Mouse (Mus musculus): ENCODE data around the gene Pced1b. TPM values are rescaled to one million over a fixed set of nuclear protein-coding genes. Genes with fewer than 3 reads are reported as not detected.
"Not testable (repeated sequence)": the region's sequence is repeated elsewhere in the genome, so short reads cannot be mapped to it uniquely, and the experiment has no call there.

Gene Pced1b
- total and polyA plus RNA-seq, 3 experiments: 6.6 to 41.1 (median 8.8) TPM

- Histone ChIP-seq H3K9me3 (replicated peaks) (no peaks in the 10 kb centered on the region), H3K27me3 (ENCODE audit: insufficient read depth, low read length) (no peaks in the 10 kb centered on the region), H3K4me1 (ENCODE audit: insufficient read depth, low read depth, low read length) (peaks cover 13% of the 10 kb centered on the region), H3K4me3 (ENCODE audit: low read depth, low read length) (no peak overlapping the region), H3K36me3 (replicated peaks) (no peaks in the 10 kb centered on the region)
- no peak for TF ChIP-seq TAL1 (conservative IDR thresholded peaks at IDR 0.05; ENCODE audit: low read depth, low read length)
- no peak for TF ChIP-seq GATA1 (IDR thresholded peaks at IDR 0.05; ENCODE audit: borderline replicate concordance, low read length)
- no peak for TF ChIP-seq CTCF (IDR thresholded peaks at IDR 0.05; ENCODE audit: low read depth, low read length)
- TF ChIP-seq GATA2 (IDR thresholded peaks at IDR 0.05; ENCODE audit: borderline replicate concordance, low read depth, low read length): no peak
- no peak for TF ChIP-seq POLR2AphosphoS5 (IDR thresholded peaks at IDR 0.05; ENCODE audit: insufficient replicate concordance, low read depth, low read length)
- DNase-seq (ENCODE audit: low spot score): no peak
- ATAC-seq (ENCODE audit: extremely low read depth, insufficient number of reproducible peaks, low FRiP score, poor library complexity, severe bottlenecking): no peak
These were observed 108.9 kb downstream of the Pced1b start for GRCm38 (mm10) chr15:97355676-97356303.

- ATAC-seq (ENCODE audit: extremely low read depth, insufficient number of reproducible peaks, low FRiP score, poor library complexity, severe bottlenecking) (no peak), DNase-seq (ENCODE audit: low spot score) (no peak)
- Histone ChIP-seq H3K36me3 (replicated peaks) (peaks cover under 1% of the 10 kb centered on the region), H3K4me3 (ENCODE audit: low read depth, low read length) (no peak overlapping the region), H3K27me3 (ENCODE audit: insufficient read depth, low read length) (no peaks in the 10 kb centered on the region), H3K4me1 (ENCODE audit: insufficient read depth, low read depth, low read length) (peaks cover 22% of the 10 kb centered on the region), H3K9me3 (replicated peaks) (no peaks in the 10 kb centered on the region)
- no peak for TF ChIP-seq CTCF (IDR thresholded peaks at IDR 0.05; ENCODE audit: low read depth, low read length)
- TF ChIP-seq TAL1 (conservative IDR thresholded peaks at IDR 0.05; ENCODE audit: low read depth, low read length): no peak
- no peak for TF ChIP-seq GATA2 (IDR thresholded peaks at IDR 0.05; ENCODE audit: borderline replicate concordance, low read depth, low read length)
- TF ChIP-seq POLR2AphosphoS5 (IDR thresholded peaks at IDR 0.05; ENCODE audit: insufficient replicate concordance, low read depth, low read length): no peak
- TF ChIP-seq GATA1 (IDR thresholded peaks at IDR 0.05; ENCODE audit: borderline replicate concordance, low read length): no peak
These were observed 110.1 kb downstream of the Pced1b start for GRCm38 (mm10) chr15:97357016-97357415.

GRCm38 (mm10) chr15:97360842-97361770 is 114.2 kb downstream of the Pced1b start:
- TF ChIP-seq CTCF (IDR thresholded peaks at IDR 0.05; ENCODE audit: low read depth, low read length) (no peak), POLR2AphosphoS5 (IDR thresholded peaks at IDR 0.05; ENCODE audit: insufficient replicate concordance, low read depth, low read length) (no peak), GATA1 (IDR thresholded peaks at IDR 0.05; ENCODE audit: borderline replicate concordance, low read length) (no peak), GATA2 (IDR thresholded peaks at IDR 0.05; ENCODE audit: borderline replicate concordance, low read depth, low read length) (no peak), TAL1 (conservative IDR thresholded peaks at IDR 0.05; ENCODE audit: low read depth, low read length) (no peak)
- Histone ChIP-seq H3K36me3 (replicated peaks) (peaks cover 22% of the 10 kb centered on the region), H3K4me1 (ENCODE audit: insufficient read depth, low read depth, low read length) (peaks cover 46% of the 10 kb centered on the region), H3K9me3 (replicated peaks) (no peaks in the 10 kb centered on the region), H3K4me3 (ENCODE audit: low read depth, low read length) (peak overlapping the region; percentile 70), H3K27me3 (ENCODE audit: insufficient read depth, low read length) (no peaks in the 10 kb centered on the region)
- ATAC-seq (ENCODE audit: extremely low read depth, insufficient number of reproducible peaks, low FRiP score, poor library complexity, severe bottlenecking) (peak; percentile 84), DNase-seq (ENCODE audit: low spot score) (peak; percentile 52)

- TF ChIP-seq GATA2 (IDR thresholded peaks at IDR 0.05; ENCODE audit: borderline replicate concordance, low read depth, low read length) (no peak), GATA1 (IDR thresholded peaks at IDR 0.05; ENCODE audit: borderline replicate concordance, low read length) (no peak), POLR2AphosphoS5 (IDR thresholded peaks at IDR 0.05; ENCODE audit: insufficient replicate concordance, low read depth, low read length) (no peak), CTCF (IDR thresholded peaks at IDR 0.05; ENCODE audit: low read depth, low read length) (no peak), TAL1 (conservative IDR thresholded peaks at IDR 0.05; ENCODE audit: low read depth, low read length) (no peak)
- Histone ChIP-seq H3K4me1 (ENCODE audit: insufficient read depth, low read depth, low read length) (peaks cover 51% of the 10 kb centered on the region), H3K9me3 (replicated peaks) (no peaks in the 10 kb centered on the region), H3K36me3 (replicated peaks) (peaks cover 22% of the 10 kb centered on the region), H3K4me3 (ENCODE audit: low read depth, low read length) (peak overlapping the region; percentile 70), H3K27me3 (ENCODE audit: insufficient read depth, low read length) (no peaks in the 10 kb centered on the region)
- no peak for DNase-seq (ENCODE audit: low spot score)
- ATAC-seq (ENCODE audit: extremely low read depth, insufficient number of reproducible peaks, low FRiP score, poor library complexity, severe bottlenecking): peak; percentile 76
These were observed 114.9 kb downstream of the Pced1b start for GRCm38 (mm10) chr15:97361771-97362171.

- DNase-seq (ENCODE audit: low spot score); H3K27me3 ChIP-seq (ENCODE audit: insufficient read depth, low read length); H3K4me3 ChIP-seq (ENCODE audit: low read depth, low read length); ATAC-seq (ENCODE audit: extremely low read depth, insufficient number of reproducible peaks, low FRiP score, poor library complexity, severe bottlenecking); H3K9me3 ChIP-seq (replicated peaks): not testable (repeated sequence)
- Histone ChIP-seq H3K4me1 (ENCODE audit: insufficient read depth, low read depth, low read length) (peaks cover 66% of the 10 kb centered on the region), H3K36me3 (replicated peaks) (peaks cover 28% of the 10 kb centered on the region)
These were observed 117.4 kb downstream of the Pced1b start for GRCm38 (mm10) chr15:97364271-97364670.

GRCm38 (mm10) chr15:97364968-97365367 is 118.1 kb downstream of the Pced1b start:
- Histone ChIP-seq H3K27me3 (ENCODE audit: insufficient read depth, low read length) (no peaks in the 10 kb centered on the region), H3K4me3 (ENCODE audit: low read depth, low read length) (no peak overlapping the region), H3K4me1 (ENCODE audit: insufficient read depth, low read depth, low read length) (peaks cover 67% of the 10 kb centered on the region), H3K36me3 (replicated peaks) (peaks cover 30% of the 10 kb centered on the region), H3K9me3 (replicated peaks) (peaks cover 2% of the 10 kb centered on the region; the same call in 1 of the 2 replicates)
- DNase-seq (ENCODE audit: low spot score): no peak
- TF ChIP-seq GATA1 (IDR thresholded peaks at IDR 0.05; ENCODE audit: borderline replicate concordance, low read length): no peak
- TF ChIP-seq CTCF (IDR thresholded peaks at IDR 0.05; ENCODE audit: low read depth, low read length): no peak
- no peak for TF ChIP-seq TAL1 (conservative IDR thresholded peaks at IDR 0.05; ENCODE audit: low read depth, low read length)
- no peak for TF ChIP-seq GATA2 (IDR thresholded peaks at IDR 0.05; ENCODE audit: borderline replicate concordance, low read depth, low read length)
- TF ChIP-seq POLR2AphosphoS5 (IDR thresholded peaks at IDR 0.05; ENCODE audit: insufficient replicate concordance, low read depth, low read length): no peak
- ATAC-seq (ENCODE audit: extremely low read depth, insufficient number of reproducible peaks, low FRiP score, poor library complexity, severe bottlenecking): no peak

All from G1E (cell line).